Mouse (Mus musculus): ENCODE data around the gene Jam3.
"Not testable (repeated sequence)": the region's sequence is repeated elsewhere in the genome, so short reads cannot be mapped to it uniquely, and the experiment has no call there.

The Jam3 gene

DNA sequence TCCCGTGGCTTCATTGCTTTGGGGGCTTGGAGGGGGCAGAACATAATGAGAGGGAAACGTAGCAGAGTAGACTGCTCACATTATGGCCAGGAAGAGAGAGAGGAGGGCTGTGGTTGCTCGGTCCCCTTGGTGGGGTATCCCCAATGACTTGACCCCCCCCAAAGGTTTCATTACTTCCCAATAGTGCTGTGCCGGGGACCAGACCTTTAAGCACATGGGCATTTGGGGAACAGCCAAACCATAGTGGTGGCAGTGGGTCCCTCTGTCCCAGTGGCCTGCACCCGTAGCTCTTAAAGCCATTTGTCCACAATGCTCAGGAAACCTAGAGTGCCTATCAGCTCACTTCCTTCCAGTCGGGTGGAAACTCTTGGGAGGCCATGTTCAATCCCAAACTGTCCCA lies 17.6 kb upstream of the Jam3 start:
- in situ Hi-C loops (cut with MboI, MseI): loop anchor here in 1 of 2 experiments (10.0 kb wide), 1 partner anchor 1628 kb away; no protein-coding TSS in a partner anchor

DNA sequence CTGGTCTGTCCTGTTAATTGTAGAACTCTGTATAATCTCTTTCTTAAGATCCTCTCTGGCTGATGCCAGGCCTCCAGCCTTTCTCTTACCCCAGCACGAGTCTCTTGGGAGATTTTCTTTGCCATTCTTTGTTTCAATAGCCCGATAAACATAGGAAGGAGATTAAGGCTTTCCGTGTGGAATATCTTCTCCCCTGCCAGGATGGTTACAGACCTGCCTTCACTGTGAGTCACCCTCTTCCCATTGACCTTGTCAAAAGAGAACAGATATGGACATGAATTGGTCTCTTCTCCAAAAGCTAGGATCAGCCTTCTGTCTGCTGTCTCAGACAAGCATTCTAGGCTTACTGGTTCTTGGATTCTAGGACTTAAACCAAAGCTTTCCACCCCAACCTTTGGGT lies 15.5 kb upstream of the Jam3 start:
- in situ Hi-C loops (cut with MboI, MseI): loop anchor here in 1 of 2 experiments (10.0 kb wide), 1 partner anchor 1626 kb away; no protein-coding TSS in a partner anchor

- in situ Hi-C loops (cut with MboI, MseI): no loop called here
Measured at GRCm38 (mm10) chr9:27166981-27167380, 11.8 kb upstream of the Jam3 start.

DNA sequence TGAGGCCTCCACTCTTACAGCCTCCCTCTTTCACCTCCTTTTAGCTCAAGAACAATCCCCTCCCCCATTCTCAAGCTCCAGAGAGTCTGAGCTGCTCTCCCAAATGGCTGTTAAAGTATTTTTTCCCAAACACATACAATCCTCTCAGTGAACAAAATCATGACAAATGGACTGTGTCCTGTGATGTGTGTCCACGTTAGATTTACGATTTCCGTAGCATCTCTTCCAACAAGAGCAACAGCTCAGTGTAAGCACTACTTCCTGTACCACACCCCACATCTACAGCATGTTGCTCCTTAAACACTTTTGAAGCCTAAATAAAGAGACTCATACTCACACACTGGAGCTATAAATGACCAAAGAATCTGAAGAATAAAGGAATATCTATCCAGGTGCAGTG lies 10.4 kb upstream of the Jam3 start:
- in situ Hi-C loops (cut with MboI, MseI): no loop called here

- in situ Hi-C loops (cut with MboI, MseI): no loop called here
Measured at GRCm38 (mm10) chr9:27164957-27165356, 9.7 kb upstream of the Jam3 start.

GRCm38 (mm10) chr9:27163661-27164060 lies 8.4 kb upstream of the Jam3 start:
- in situ Hi-C loops (cut with MboI, MseI): not testable (repeated sequence)

DNA sequence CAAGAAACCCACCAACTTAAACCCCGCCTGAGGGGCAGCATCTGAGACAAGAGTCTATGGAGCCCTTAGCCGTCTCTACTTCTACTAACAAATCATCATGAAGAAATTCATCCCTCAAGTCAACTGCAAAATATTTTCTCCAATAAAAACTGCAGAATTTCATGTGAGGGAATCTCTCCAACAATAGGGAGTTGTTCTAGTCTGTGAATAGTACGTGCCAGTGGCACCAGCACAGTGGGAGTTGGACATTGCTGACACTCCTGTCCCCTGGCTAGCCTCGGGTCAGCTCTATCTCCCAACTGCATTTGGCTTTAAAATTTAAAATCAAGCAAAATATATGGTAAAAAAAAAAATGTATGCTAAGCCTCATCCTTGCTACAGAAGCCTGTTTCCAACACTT lies 1.4 kb downstream of the Jam3 start:
- in situ Hi-C loops (cut with MboI, MseI): no loop called here

DNA sequence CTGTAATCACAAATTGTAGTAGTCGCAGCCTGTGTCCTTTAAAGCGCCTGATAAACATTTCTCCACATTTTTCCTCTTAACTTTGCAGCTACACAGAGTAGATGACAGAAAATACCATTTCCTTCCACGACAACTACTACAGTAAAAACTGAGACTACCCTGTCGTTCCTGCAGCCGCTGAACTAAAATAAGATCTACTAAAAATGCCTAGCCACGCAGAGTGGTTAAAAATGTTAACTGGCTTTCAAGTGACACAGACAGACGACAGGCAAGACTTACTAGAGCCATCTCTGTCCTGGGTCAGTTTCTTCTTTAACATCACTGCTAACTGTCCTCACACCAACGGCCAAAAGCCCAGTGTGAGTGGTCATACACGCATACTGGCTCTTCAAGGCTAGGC lies 5.4 kb downstream of the Jam3 start:
- in situ Hi-C loops (cut with MboI, MseI): no loop called here

DNA sequence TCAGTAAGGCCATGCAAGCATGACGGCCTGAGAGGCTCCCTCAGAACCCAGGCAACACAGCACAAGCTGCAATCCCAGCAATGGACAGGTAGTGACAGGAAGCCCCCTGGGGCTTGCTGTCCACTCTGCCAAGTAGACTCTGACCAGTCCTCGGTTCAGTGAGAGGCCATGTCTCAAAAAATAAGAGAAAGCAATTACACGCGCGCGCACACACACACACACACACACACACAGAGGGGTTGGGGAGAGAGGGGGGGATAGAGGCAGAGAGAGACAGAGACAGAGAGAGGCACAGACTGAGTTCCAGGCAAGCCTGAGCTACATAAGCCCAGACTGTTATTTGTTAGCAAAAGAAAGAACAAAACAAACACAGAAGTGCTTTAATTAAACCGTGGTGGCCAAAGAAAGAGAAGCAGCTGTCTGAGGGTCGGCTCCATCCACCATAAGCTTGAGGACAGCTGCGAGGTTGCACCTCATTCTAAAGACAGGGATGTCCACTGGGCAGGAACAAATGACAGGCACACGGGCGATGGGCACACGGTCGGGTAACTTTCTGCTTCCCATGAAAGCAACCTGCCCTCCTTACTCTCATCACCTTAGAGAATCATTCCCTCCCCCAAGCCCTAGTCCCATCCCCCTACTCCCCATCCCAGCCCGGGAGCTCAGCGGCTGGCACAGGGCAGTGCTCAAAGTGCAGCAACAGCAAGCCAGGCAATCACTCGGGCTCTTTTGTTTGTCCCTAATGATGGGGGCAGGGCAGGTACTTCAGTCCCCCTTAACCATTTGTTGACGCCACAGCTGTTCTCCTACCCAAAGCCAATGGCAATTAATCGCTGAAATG lies 6.4 kb downstream of the Jam3 start:
- in situ Hi-C loops (cut with MboI, MseI): no loop called here

GRCm38 (mm10) chr9:27147946-27148345 lies 7.3 kb downstream of the Jam3 start:
- in situ Hi-C loops (cut with MboI, MseI): no loop called here

GRCm38 (mm10) chr9:27146826-27147225 lies 8.4 kb downstream of the Jam3 start:
- in situ Hi-C loops (cut with MboI, MseI): no loop called here

DNA sequence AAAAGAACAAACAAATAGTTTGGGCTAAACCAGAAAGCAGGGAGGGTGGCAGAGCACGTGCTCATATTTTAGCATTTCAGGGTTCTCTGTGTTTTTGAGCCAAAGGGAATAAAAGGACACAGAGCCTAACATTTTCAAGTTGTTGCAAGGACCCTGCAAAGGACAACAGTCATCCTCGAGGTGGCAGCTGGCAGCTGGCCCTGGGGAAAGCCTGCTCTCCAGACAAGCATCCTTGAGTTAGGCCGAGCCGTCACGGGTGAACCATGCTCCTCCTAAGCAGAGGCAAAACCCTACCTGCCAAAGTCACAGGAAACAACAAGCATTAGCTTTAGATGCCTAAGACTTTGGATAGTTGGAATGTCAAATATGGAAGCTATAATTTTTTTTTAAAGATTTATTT lies 10.2 kb downstream of the Jam3 start:
- in situ Hi-C loops (cut with MboI, MseI): no loop called here

DNA sequence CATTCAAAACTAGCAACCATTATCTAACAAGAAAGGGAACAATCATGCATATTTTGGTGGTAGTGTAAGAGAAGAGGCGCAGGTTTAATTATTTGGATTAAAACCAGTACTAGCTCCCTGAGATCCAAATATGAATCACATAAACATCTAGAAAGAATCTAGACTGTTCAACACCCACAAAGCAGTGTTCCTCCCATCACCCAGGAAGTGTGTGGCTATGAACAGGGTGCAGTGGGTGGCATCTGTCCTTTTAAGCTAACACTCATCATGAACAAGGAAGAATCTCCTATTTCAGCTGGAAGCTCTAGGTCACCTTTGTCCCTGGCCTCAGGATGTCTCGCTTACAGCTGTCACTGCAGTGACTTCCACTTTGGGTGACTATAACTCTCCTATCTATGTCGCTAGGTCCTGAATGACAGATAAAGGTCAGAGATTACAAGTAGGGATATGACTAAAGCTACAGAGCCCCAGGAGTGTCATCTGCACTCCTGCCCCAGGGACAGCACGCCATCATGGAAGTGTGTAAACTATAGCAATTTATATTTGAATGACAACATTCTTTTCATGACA lies 10.9 kb downstream of the Jam3 start:
- in situ Hi-C loops (cut with MboI, MseI): no loop called here

GRCm38 (mm10) chr9:27140432-27141065 lies 14.7 kb downstream of the Jam3 start:
- in situ Hi-C loops (cut with MboI, MseI): no loop called here

GRCm38 (mm10) chr9:27136651-27137050 lies 18.6 kb downstream of the Jam3 start:
- in situ Hi-C loops (cut with MboI, MseI): no loop called here

DNA sequence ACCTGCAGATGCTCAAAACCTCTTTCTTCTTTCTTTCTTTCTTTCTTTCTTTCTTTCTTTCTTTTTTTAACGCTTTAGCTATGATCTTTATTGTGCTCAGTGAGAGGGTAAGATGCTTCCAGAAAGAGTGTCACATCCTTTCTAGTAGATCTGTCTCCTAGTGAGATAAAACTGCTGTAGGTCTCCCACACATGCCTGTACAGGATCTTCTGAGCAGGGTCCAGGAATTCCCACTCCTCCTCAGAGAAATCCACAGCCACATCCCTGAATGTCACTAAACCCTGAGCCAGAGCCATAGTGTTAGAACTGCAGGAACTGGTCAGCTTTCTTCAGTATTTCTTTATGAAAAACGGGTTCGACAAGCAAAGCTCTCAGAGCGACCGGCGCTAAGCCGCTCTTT lies 19.8 kb downstream of the Jam3 start:
- in situ Hi-C loops (cut with MboI, MseI): no loop called here

DNA sequence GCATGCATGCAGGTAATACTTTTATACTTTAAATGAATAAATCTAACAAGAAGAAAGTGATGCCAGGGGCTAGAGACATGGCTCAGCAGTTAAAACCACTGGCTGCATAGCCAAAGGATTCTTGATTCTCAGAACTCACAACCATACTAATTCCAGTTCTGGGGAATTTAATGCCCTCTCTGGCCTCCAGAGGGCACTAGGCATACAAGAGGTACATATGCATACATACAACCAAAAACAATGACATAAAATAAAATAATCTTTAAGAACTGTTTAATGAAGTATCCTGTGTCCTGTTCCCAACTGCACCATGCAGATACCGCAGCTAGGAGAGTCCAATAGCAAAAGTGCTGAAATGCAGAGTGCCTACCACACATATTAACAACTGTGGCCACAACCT lies 20.8 kb downstream of the Jam3 start:
- in situ Hi-C loops (cut with MboI, MseI): no loop called here

DNA sequence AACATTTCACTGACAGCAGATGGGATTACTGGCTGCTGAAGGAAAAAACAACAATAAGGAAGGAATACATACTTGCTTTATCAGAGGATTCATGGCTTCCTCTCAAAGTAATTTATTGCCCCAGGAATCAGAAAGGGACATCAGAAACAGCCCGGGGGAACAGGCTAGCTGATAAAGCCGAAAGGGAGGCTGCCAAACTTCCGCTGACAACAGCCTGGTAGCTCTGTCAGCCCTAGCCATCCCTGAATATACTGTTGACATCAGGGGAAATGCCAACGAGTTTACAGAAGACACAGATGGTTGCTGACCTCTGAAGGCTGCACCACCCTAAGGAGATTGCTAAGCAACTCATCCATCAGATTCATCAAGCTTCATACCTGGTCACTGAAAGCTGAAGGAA lies 26.6 kb downstream of the Jam3 start:
- in situ Hi-C loops (cut with MboI, MseI): no loop called here

- in situ Hi-C loops (cut with MboI, MseI): no loop called here
Measured at GRCm38 (mm10) chr9:27126543-27126942, 28.7 kb downstream of the Jam3 start.

DNA sequence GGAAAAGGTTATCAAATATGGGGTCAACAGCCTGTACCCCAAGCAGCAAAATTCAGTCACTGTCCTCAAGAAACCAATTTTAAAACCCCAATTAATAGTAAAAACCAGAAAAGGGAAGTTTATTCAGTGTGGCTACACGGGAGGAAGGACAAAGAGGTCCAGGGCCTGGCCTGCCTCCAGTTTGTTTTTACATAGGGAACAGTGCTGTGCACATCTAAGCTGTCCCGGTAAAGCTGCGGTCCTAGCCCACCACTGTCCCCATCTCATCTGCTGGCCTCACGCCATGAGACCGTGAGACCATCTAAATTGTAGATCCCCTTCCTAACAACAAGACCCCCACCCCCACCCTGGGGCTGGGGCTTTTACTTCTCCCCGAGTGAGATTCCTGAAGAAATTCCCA lies 29.8 kb downstream of the Jam3 start:
- in situ Hi-C loops (cut with MboI, MseI): no loop called here

- in situ Hi-C loops (cut with MboI, MseI): no loop called here
Measured at GRCm38 (mm10) chr9:27123947-27124346, 31.3 kb downstream of the Jam3 start.

- in situ Hi-C loops (cut with MboI, MseI): no loop called here
Measured at GRCm38 (mm10) chr9:27122963-27123362, 32.3 kb downstream of the Jam3 start.

GRCm38 (mm10) chr9:27122076-27122475 lies 33.1 kb downstream of the Jam3 start:
- in situ Hi-C loops (cut with MboI, MseI): no loop called here
